Mouse (Mus musculus): Measurements from ENCODE around the gene Bmp5.

GRCm38 (mm10) chr9:75840841-75841240 is 65.7 kb downstream of the Bmp5 start:
- TF ChIP-seq USF1 (IDR thresholded peaks at IDR 0.05; ENCODE audit: low read depth) (no peak), POLR2A (IDR thresholded peaks at IDR 0.05; ENCODE audit: insufficient read length, low read depth) (no peak), TCF12 (IDR thresholded peaks at IDR 0.05; ENCODE audit: insufficient read depth, poor library complexity, severe bottlenecking) (no peak)

Measured in myocyte (in vitro differentiated cells).